Mouse (Mus musculus) activated CD4-positive, CD25-positive, alpha-beta regulatory T cell, adult 4 months (primary cell): Measurements from ENCODE around the gene Emp1. TPM values are rescaled to one million over a fixed set of nuclear protein-coding genes. Genes with fewer than 3 reads are reported as not detected.
A peak's percentile ranks its signal among the peaks of the same experiment; 100 is the strongest.

ENCODE experiments used
- ATAC-seq: one replicate; pipeline ENCODE4 v1.8.0; 2017
- polyA plus RNA-seq, 2 experiments: library from polyadenylated mRNA; unstranded; fragments of 100-300 nt; shearing (Covaris generic); gene quantifications; one replicate each; pipeline ENCODE4 v1.2.1; 2017

The Emp1 gene
- polyA plus RNA-seq, 2 experiments from 2014 or later: 7.5 to 10.5 TPM

DNA sequence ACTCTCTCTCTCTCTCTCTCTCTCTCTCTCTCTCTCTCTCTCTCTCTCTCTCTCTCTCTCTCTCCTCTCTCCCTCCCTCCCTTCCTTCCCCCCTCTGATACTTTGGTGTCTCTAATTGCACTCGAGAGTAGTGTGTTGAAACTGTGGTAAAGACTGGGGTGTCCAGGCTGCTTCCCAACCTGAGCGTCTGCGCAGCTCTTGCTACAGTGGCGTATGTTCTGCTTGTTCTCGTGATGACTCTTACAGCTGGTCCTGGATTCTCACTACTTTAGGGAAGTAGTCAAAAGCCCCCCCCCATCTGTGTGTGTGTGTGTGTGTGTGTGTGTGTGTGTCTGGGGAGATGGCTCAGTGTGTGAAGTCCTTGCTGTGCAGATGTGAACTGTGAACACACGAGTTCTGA, 50.3 kb downstream of the Emp1 start:
- ATAC-seq: no peak

DNA sequence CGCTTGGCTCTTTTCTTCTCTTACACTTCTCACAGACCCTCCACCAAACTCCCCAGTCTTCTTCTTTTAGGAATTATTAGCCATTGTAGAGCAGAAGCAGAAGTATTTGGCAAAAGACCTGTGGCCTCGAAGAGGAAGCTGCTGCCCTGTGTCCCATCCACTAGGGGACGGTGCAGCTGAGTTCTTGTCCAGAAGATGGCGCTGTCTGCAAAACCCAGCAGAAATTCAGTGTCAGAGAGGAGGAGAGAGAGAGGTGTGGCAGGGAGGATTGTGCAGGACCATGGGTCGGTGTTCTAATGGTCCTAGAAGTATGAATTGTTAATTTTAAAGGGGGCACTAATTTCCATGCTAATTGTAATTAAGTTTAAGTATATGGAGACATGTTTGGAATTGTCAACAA, 55.1 kb downstream of the Emp1 start:
- peak; percentile 61 for ATAC-seq

DNA sequence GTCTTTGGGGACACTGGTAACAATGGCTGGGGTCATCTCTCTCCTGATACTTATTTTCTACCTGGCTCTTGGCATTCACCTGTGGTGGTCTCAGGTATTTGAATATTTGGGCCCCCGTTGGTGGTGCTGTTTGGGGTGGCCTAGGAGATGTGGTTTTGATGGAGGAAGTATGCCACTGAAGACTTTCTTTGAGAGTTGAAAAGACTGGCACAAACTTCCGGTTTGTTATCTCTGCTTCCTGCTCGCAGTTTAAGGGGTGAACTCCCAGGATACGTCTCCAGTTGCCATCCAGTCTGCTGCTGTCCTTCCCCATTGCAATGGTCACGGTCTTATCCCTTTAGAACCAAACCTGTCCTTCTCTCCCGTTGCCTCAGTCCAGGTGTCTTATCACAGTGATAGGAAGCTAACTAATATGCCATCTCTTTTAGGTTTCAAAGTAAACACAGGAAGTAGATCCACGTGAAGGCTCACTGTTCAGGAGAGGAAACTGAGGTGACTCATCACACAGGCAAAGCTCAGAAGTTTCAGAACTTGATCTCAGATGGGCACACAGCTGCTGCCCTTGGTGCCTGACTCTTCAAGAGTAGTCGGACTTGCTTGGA, 56.0 kb downstream of the Emp1 start:
- peak; percentile 78 for ATAC-seq

DNA sequence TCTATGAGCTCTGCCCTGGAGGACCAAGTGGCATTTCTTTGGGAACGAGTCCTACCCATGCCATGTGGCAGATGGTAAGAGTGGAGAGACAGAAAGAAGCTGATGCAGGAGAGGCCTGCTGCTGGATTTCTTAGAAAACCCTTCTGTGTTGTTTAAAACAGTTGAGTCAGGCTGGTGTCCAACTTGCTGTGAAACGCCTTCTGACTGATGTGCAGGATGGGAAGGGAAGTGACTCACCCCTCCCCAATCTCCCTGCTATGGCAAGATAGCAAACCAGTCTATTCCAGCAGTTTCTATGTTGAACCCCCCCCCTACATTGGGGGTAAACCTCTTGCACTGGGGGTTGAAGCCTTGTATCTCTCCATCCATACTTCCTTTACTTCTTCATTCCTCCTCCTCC, 65.9 kb downstream of the Emp1 start:
- ATAC-seq: no peak

DNA sequence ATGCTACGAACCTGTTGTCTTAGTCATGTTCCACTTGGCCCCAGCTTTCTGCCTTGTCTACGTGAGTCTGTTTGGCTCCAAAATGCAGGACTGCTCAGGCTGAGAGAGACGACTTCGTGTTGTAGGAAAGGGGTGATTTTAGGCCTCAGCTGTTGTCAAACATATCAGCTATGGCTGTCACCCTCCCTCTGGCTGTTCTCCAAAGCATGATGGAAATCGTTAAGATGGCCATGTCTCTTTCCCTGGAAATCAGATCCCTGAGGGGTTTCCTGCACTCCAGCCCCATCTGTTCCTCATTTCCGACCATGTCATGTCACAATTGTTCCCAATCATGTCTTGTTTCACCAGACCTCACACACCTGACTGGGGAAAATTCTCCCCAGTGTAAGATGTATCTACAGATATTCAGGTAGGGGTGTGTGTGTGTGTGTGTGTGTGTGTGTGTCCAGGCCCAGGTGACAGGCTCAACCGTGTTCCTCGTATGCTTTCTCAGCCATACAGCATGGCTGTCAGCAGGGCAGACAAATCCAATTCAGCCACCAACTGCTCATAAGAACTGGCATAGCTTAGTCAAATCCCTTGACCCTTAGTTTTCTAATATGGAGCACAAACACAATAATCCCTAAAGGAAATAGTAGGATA, 67.0 kb downstream of the Emp1 start:
- ATAC-seq: no peak

DNA sequence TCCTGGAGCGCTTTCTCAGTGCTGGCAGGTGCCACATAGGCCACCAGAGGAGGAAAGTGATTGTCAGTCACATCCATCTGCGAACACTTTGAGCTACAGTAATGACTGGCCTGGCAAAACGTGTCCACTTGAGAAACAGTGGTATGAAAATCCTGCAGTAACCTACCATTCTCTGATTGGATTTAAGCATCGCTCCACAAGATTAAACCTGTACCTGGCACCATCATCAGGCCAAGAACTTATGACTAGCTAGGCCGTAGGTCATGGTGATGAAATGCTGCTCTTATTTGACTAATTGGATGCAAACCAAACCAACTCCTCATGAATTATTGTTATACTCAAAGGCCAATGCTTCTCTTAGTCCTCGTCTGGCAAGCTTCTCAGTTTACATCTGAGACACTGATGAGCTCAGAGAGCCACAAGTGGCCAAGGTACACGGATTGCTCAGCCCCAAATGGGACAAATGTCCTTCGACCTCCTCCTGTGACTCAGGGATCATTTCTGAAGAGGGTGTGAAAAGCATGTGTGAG, 68.2 kb downstream of the Emp1 start:
- ATAC-seq: no peak

Other genes starting within 250 kb of the Emp1 start
- gene Gprc5d, start 244.3 kb upstream of the Emp1 start, polyA plus RNA-seq: not detected
- 10 to 100 TPM; 23.6 to 23.8 TPM for gene Fam234b, start 164.6 kb upstream of the Emp1 start, polyA plus RNA-seq
- 1 to 10 TPM in 1 of 2 experiments, under 1 TPM in 1; 0.42 to 2.4 TPM for gene Hebp1, start 164.5 kb upstream of the Emp1 start, polyA plus RNA-seq
- gene Gsg1, start 108.2 kb upstream of the Emp1 start, polyA plus RNA-seq: not detected
- gene Pbp2, start 52.1 kb upstream of the Emp1 start, polyA plus RNA-seq: not detected